Mouse (Mus musculus): ENCODE measurements around the gene Npm1. TPM values are rescaled to one million over a fixed set of nuclear protein-coding genes. Genes with fewer than 3 reads are reported as not detected.

The Npm1 gene
- polyA plus RNA-seq, 1 experiment from 2014 or later, result 967 TPM

DNA sequence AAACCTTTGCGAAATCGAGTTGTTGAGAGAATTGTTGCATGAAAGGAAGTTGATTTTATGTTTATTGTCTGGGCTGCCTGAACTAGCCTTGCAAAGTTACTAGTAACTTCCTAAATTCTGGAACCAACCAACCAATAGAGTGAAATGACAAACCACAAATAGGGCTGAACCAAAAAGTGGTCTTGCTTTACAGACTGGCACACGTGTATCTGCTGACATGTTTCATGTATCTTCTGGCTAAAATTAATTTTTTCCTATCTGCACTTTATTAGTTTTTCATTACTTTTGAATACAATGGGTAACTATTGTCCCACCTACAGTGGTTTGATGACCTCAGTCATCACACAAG lies 13.9 kb downstream of the Npm1 start:
- no peak for ATAC-seq
- Histone ChIP-seq H3K4me3 (no peak overlapping the region), H3K27ac (no peak overlapping the region), H3K27me3 (replicated peaks) (peaks cover 54% of the 10 kb centered on the region), H3K4me2 (no peak overlapping the region), H3K9me3 (replicated peaks) (no peaks in the 10 kb centered on the region), H3K9ac (no peak overlapping the region), H3K36me3 (peaks cover 48% of the 10 kb centered on the region), H3K4me1 (peaks cover 18% of the 10 kb centered on the region)
- WGBS (ENCODE audit: insufficient replicate concordance), result 15% methylated on average over 3 of the region's 3 CpGs

DNA sequence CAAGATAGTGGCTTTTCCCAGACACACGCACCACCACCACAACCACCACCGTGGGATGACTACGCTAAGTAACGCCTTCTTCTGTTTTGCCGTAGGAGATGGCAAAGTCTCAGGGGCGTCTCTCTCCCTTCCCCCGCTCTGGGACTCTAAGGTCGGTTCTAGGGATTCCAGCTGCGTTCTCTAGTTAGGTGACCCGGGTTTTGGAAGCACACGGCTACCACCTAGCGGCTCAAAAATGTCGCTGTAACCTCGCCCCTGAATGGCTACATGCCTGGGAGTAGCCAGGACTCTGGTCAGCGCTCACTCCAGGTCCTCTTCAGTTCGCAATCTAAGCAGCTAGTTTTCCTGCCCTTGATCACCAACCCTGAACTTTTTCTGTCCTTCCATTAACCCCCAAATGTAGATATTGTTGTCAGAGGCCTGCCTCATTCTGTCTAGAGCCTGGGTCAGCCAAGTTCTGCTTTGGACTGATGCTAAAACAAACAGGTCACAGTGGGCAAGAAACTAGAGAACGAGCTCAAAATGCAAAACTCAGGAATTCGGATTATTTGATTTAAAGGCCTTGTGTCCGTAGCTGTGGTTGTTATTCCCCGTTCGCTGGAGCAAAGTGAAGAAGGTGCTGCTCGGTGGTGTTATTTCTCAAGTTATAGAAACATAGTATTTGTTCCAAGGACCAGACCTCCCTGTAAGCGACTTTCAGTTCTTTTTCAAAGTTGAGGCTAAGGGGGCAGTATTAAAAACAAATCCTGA lies 14.5 kb downstream of the Npm1 start:
- peaks cover 18% of the 10 kb centered on the region for H3K4me1 ChIP-seq
- H3K9ac ChIP-seq, result no peak overlapping the region
- peak; percentile 73 for ATAC-seq
- 4% methylated on average over 23 of the region's 23 CpGs for WGBS (ENCODE audit: insufficient replicate concordance)
- H3K36me3 ChIP-seq, result peaks cover 43% of the 10 kb centered on the region
- H3K4me3 ChIP-seq, result peak overlapping the region; percentile 54
- no peaks in the 10 kb centered on the region for H3K9me3 ChIP-seq (replicated peaks)
- peaks cover 59% of the 10 kb centered on the region for H3K27me3 ChIP-seq (replicated peaks)
- peak overlapping the region; percentile 75 for H3K4me2 ChIP-seq
- no peak overlapping the region for H3K27ac ChIP-seq

DNA sequence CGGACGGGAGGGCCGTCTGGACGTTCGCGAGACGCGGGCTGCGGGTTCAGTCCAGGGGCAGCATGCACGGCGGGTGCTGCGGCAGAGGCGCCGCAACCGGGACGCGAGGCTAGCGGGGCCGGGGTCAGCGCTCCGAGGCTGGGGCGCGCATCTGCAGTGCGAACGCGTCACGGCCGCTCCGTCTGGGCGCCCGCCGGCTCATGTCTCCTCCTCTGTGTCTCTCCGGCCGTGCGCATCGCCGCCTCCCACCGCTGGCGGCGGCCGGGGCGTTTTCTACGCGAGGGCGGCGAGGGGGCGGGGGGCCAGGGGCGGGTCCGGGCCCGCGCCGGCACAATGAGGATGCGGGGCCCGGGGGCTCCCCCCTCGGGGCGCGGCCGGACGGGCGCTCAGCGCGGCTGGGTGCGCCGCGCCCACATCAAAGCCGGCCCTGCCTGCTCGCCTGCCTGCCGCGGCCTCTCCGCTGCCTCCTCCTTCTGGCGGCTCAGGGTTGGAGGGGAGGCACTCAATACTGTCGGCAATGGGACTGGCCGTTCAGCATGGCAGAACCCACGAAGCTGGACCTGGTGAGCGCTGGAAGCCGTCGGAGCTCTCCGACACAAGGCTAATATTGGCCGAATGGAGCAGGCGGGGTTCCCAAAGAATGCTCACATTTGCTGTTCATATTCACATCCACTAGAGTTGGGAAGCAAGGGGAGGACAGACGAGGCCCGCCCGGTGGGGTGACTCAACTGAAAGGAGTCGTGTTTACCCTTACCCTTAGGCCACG lies 15.3 kb downstream of the Npm1 start:
- ATAC-seq, result peak; percentile 50
- Histone ChIP-seq H3K27me3 (replicated peaks) (peaks cover 67% of the 10 kb centered on the region), H3K27ac (no peak overlapping the region), H3K36me3 (peaks cover 35% of the 10 kb centered on the region), H3K9me3 (replicated peaks) (no peaks in the 10 kb centered on the region), H3K4me1 (peaks cover 18% of the 10 kb centered on the region), H3K9ac (no peak overlapping the region), H3K4me3 (peak overlapping the region; percentile 54), H3K4me2 (peak overlapping the region; percentile 75)
- 2% methylated on average over 82 of the region's 85 CpGs for WGBS (ENCODE audit: insufficient replicate concordance)

DNA sequence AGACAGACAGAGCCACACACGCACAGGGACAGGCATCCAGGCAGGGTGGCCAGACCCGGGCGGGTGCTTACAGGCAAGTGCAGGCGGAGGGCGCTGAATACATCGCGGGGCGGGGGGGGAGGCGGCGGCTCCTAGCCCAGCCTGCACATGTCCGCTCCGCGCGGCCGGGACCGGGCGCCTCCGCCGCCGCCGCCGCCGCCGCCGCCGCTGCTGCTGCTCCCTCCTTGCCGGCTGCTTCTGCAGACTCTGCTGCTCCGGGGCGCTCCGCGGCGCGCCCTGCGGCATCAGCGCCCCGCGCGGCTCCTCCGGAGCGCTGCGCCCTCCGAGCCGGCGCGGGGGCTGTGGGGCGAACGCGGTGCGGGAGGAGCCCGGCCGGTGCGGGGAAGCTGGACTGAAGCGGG lies 15.8 kb downstream of the Npm1 start, which contains the start of gene Fgf18:
TSS of gene Fgf18 (minus strand) at position 230 of the 401 bp plus-strand sequence.
- no peak within 1 kb of the TSS for H3K9ac ChIP-seq
- H3K36me3 ChIP-seq, result peaks cover 30% of the 10 kb centered on the region
- no peaks in the 10 kb centered on the region for H3K9me3 ChIP-seq (replicated peaks)
- H3K27ac ChIP-seq, result no peak within 1 kb of the TSS
- peaks cover 73% of the 10 kb centered on the region for H3K27me3 ChIP-seq (replicated peaks)
- peak within 1 kb of the TSS; percentile 54 for H3K4me3 ChIP-seq
- WGBS (ENCODE audit: insufficient replicate concordance), result under 1% methylated on average over 33 of the region's 53 CpGs
- peaks cover 18% of the 10 kb centered on the region for H3K4me1 ChIP-seq
- ATAC-seq, result no peak
- H3K4me2 ChIP-seq, result peak within 1 kb of the TSS; percentile 75

DNA sequence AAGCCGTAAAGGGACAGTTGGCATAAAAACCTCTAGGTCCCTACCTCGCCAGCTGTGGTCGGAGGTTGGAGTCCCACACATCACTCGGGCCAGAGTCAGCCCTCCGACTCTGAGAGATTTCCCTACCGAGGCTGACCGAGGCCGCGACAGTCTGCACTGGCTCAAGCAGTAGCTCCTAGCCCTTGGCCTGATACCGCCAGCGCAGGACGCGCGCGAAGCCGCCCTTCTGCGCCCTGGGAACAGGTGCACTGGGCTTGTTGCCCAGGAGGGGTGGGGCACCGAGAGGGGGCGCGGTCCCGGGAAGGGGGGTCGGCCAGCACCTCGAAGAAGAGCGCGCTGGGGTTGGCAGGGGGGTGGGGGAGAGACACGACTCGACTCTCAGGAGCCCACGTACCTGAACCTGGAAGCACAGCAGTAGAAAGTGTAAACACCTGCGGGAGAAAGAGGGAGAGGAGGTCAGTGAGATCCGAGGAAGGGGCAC lies 16.3 kb downstream of the Npm1 start:
- no peak overlapping the region for H3K27ac ChIP-seq
- H3K9me3 ChIP-seq (replicated peaks), result no peaks in the 10 kb centered on the region
- H3K36me3 ChIP-seq, result peaks cover 26% of the 10 kb centered on the region
- WGBS (ENCODE audit: insufficient replicate concordance), result 4% methylated on average over 30 of the region's 30 CpGs
- peak overlapping the region; percentile 54 for H3K4me3 ChIP-seq
- H3K9ac ChIP-seq, result no peak overlapping the region
- H3K4me1 ChIP-seq, result peaks cover 18% of the 10 kb centered on the region
- ATAC-seq, result no peak
- peaks cover 74% of the 10 kb centered on the region for H3K27me3 ChIP-seq (replicated peaks)
- peak overlapping the region; percentile 75 for H3K4me2 ChIP-seq

DNA sequence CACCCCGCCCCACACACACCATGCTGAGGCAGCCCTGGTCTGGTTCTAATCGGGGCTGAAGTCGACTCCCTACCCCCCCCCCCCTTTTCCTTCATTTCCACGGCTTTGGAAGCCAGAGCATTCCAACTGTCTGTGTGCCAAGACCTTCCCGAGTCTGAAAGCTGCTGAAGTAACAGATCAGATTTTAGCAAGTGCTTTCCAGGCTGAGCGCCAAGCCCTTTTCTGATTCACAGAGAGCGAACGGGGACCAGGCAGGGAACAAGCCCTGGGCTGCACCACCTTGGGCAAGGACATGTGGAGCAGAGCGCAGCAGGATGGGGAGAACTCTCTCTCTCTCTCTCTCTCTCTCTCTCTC lies 16.9 kb downstream of the Npm1 start:
- no peak for ATAC-seq

DNA sequence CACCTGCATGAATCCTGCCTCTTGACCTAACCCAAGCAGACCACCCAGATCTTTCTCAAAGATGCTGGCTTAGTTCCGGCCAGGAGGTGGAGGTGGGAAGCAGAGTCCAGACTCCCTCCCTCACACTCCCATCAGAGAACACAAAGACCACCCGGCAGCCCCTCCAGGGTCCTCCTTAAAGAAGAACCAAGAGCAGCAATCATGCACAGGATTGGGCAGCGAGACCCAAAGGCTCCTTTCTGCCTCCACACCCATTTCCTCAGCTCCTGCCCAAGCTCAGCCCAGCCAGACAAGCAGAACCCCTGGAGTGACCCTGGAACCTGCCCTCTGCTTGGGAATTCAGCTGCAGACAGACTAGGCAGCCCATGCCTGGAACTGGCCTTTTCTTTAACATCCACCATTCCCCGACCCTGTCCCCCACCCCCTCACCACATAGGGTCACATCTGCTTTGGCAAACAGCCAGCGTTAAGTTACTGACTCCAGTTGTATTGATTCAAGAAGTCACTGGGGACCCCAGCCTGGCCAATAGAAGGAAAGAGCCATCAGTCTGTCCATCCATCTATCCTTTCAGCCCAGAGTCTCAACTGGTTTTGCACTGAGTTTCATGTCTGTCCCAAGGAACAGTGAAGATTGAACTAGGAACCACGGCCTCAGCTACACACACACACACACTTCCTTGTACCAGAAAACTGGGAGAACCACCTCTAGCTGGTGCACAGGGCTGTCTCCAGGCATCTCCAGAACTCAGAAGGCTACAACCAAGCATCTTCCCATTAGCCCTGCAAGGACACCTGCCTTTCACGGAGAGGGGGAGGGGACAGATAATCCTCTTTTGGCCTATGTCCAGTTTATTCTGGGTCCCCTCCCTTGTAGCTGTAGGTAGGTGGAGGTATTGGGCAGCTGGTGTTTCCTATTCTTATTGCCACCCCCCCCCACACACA lies 17.5 kb downstream of the Npm1 start:
- Histone ChIP-seq H3K4me3 (no peak overlapping the region), H3K9ac (no peak overlapping the region), H3K4me2 (no peak overlapping the region), H3K27ac (no peak overlapping the region), H3K9me3 (replicated peaks) (no peaks in the 10 kb centered on the region), H3K36me3 (peaks cover 13% of the 10 kb centered on the region), H3K4me1 (peaks cover 18% of the 10 kb centered on the region), H3K27me3 (replicated peaks) (peaks cover 84% of the 10 kb centered on the region)
- ATAC-seq, result no peak
- 33% methylated on average over 7 of the region's 7 CpGs for WGBS (ENCODE audit: insufficient replicate concordance)

More for the DNA sequence above, 16.9 kb downstream of the Npm1 start:
- peaks cover 20% of the 10 kb centered on the region for H3K36me3 ChIP-seq
- peaks cover 18% of the 10 kb centered on the region for H3K4me1 ChIP-seq
- whole genome bisulfite sequencing (ENCODE audit: insufficient replicate concordance), result 15% methylated on average over 9 of the region's 9 CpGs
- no peak overlapping the region for H3K4me2 ChIP-seq
- H3K27ac ChIP-seq, result no peak overlapping the region
- H3K27me3 ChIP-seq (replicated peaks), result peaks cover 79% of the 10 kb centered on the region
- H3K9ac ChIP-seq, result no peak overlapping the region
- H3K9me3 ChIP-seq (replicated peaks), result no peaks in the 10 kb centered on the region
- no peak overlapping the region for H3K4me3 ChIP-seq

DNA sequence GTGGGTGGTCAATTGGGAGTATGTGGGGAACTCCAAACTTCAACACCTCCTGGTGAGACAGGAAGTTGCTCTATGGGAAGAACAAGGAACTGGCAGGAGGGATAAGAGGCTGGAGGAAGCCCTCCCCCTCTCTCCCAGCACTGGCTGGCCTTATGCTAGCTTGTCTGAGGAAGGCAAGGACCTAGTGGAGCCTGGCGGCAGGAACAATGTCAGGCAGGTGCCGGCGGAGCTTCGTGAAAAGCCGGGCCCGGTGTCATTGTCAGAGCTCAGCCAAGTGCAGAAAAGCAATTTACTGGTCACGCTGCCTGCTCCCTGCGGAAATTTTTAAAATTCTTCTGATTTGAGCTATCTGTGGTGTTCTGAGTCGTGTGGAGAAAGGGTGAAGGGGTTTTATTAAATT lies 19.1 kb downstream of the Npm1 start:
- Histone ChIP-seq H3K9ac (no peak overlapping the region), H3K27ac (no peak overlapping the region), H3K4me3 (no peak overlapping the region), H3K9me3 (replicated peaks) (no peaks in the 10 kb centered on the region), H3K27me3 (replicated peaks) (peaks cover 88% of the 10 kb centered on the region), H3K4me1 (peaks cover 18% of the 10 kb centered on the region), H3K4me2 (no peak overlapping the region), H3K36me3 (no peaks in the 10 kb centered on the region)
- WGBS (ENCODE audit: insufficient replicate concordance), result 20% methylated on average over 9 of the region's 9 CpGs
- no peak for ATAC-seq

DNA sequence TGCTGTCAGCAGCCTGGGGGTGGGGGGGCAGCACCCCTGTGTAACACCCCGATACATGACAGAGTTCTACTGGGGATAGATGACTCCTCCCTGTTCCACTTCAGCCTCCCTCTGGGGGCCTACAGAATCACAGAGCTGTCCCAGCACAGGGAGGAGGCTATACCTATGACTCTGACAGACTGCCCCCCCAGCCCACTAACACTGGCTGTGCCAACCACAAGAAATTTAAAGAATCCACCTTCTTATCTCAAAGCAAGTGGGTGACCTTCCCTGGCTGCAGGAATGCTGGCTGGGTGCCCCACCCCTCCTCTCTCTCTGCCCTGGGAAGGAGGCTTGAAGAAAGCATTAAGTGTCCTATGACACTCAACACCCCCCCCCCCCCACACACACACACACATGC lies 20.2 kb downstream of the Npm1 start:
- Histone ChIP-seq H3K9me3 (replicated peaks) (no peaks in the 10 kb centered on the region), H3K27me3 (replicated peaks) (peaks cover 84% of the 10 kb centered on the region), H3K27ac (no peak overlapping the region), H3K4me3 (no peak overlapping the region), H3K4me2 (no peak overlapping the region), H3K36me3 (no peaks in the 10 kb centered on the region), H3K4me1 (peaks cover 10% of the 10 kb centered on the region), H3K9ac (no peak overlapping the region)
- 58% methylated on average over 1 of the region's 1 CpGs for WGBS (ENCODE audit: insufficient replicate concordance)
- ATAC-seq, result no peak

DNA sequence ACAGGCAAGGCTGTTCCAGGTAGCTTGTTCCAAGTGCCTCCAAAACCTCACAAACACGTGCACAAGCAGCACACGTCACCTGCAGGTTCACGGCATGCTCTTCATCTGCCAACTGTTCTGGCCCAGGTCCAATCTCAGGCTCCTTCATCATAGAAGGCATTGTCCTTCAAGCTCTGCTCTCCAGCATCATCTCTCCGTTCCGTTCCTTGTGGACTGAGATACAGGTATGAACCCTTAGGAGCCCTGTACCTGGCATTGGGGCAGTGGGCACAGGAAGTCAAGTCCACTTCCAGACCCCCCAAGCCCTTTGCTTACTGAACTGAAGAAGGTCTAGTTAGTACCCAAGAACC lies 22.9 kb downstream of the Npm1 start:
- WGBS (ENCODE audit: insufficient replicate concordance), result 76% methylated on average over 5 of the region's 5 CpGs
- Histone ChIP-seq H3K27ac (no peak overlapping the region), H3K4me1 (no peaks in the 10 kb centered on the region), H3K27me3 (replicated peaks) (peaks cover 59% of the 10 kb centered on the region), H3K9me3 (replicated peaks) (no peaks in the 10 kb centered on the region), H3K4me2 (no peak overlapping the region), H3K9ac (no peak overlapping the region), H3K4me3 (no peak overlapping the region), H3K36me3 (no peaks in the 10 kb centered on the region)
- ATAC-seq, result no peak

DNA sequence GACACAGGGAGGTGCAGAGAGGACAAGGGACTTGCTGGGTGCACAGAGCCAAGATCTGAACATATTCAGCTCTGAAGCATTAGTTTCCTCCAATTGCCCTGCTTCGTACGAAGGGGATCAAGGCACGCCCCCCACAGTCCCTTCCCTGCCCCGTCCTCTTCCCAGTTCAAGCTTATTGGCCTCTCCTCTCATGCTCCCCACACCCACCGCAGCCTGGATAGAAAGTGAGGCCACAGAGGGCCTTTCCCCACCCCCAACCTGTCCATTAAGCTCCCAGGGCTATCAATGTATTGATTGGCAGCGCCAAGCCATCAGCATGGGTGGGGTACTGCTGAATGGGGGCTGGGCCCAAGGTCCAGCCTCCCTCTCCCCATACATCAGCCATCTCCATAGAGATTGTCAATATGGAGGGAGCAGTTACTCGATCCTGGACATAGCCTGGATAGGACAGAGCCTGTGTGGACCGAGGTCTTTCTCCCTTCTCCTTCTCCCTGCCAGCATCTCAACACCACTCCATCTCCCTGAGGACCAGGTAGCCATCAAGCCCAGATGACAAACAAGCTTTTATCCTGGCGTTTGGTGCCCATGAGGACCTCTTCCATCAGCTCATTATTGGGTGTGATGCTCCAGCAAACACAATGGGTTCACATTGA lies 23.4 kb downstream of the Npm1 start:
- H3K27ac ChIP-seq, result no peak overlapping the region
- H3K9ac ChIP-seq, result no peak overlapping the region
- no peak for ATAC-seq
- no peak overlapping the region for H3K4me2 ChIP-seq
- peaks cover 55% of the 10 kb centered on the region for H3K27me3 ChIP-seq (replicated peaks)
- H3K9me3 ChIP-seq (replicated peaks), result no peaks in the 10 kb centered on the region
- 65% methylated on average over 9 of the region's 9 CpGs for WGBS (ENCODE audit: insufficient replicate concordance)
- H3K36me3 ChIP-seq, result no peaks in the 10 kb centered on the region
- no peaks in the 10 kb centered on the region for H3K4me1 ChIP-seq
- H3K4me3 ChIP-seq, result no peak overlapping the region

All from liver, embryonic 12.5 days (tissue).